Mouse (Mus musculus): ENCODE results near the gene Ggnbp2. TPM values are rescaled to one million over a fixed set of nuclear protein-coding genes. Genes with fewer than 3 reads are reported as not detected.

The Ggnbp2 gene
- polyA plus RNA-seq, 1 experiment from 2014 or later: 63.3 TPM

DNA sequence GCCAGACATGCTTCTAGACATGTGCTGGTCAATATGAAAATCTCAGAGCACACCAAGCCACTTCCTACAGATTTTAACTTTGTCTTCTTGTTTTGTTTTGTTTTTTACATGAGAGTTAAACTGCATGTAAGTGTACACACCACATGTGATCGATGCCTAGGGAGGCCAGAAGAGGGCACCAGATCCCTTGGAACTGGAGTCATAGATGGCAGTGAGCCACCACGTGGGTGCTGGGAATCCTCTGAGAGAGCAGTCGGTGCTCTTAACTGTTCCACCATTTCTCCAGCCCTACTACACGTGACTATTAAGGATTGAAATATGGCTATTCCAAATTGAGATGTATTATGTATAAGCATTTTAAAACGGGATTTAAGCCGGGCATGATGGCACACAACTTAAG, 53.3 kb downstream of the Ggnbp2 start:
- Histone ChIP-seq H3K4me2 (replicated peaks; ENCODE audit: low read depth, low read length) (no peak overlapping the region), H3K9ac (replicated peaks; ENCODE audit: low read length) (no peak overlapping the region), H3K9me3 (ENCODE audit: low read length) (no peaks in the 10 kb centered on the region), H3K4me1 (ENCODE audit: insufficient read depth, low read length) (no peaks in the 10 kb centered on the region), H3K4me3 (ENCODE audit: low read length) (no peak overlapping the region), H3K27me3 (ENCODE audit: insufficient read depth, low read length) (no peaks in the 10 kb centered on the region), H3K27ac (ENCODE audit: low read length) (no peak overlapping the region), H3K36me3 (ENCODE audit: insufficient read depth, low read length) (peaks cover 3% of the 10 kb centered on the region; the same call in 1 of the 2 replicates)
- WGBS: 84% methylated on average over 6 of the region's 6 CpGs
- no peak for ATAC-seq (ENCODE audit: low FRiP score, low TSS enrichment)

DNA sequence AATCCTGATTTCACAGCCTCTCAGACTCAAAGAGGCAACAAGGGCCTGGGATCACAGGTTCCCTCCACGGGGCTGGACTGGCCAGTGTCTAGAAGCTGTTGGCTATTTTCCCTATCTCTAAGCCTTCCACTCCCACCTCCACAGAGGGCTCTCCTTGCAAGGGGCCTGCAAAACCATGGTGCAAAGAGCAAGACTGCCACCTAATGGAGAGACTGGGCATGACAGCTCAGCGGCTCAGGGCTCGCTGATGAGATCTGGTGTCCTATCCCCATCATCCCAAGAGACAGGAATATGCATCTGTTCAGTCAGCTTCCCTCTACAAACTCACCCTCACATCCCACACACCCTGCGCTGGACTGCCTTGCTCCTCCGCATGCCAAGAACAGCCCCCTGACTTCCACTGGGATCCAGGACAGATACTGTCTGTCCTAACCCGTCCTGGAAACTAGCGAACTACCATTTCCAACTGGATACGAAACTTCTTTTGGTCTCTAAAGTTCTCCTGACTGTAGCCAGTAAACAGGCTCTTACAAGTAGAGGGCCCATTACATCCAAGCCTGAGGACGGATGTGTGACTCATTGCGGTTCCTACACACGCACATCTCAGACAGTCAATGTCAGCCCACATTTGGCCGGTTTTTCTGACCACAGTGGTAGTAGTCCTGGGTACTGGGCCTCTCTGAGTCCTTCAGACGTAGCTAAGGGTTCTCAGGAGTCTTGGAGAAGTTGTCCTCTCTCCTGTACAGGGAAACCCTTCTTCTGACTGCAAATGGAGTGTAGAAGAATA, 56.7 kb downstream of the Ggnbp2 start:
- Histone ChIP-seq H3K27me3 (ENCODE audit: insufficient read depth, low read length) (no peaks in the 10 kb centered on the region), H3K27ac (ENCODE audit: low read length) (no peak overlapping the region), H3K4me1 (ENCODE audit: insufficient read depth, low read length) (no peaks in the 10 kb centered on the region), H3K9me3 (ENCODE audit: low read length) (no peaks in the 10 kb centered on the region), H3K4me3 (ENCODE audit: low read length) (no peak overlapping the region), H3K36me3 (ENCODE audit: insufficient read depth, low read length) (peaks cover 4% of the 10 kb centered on the region; the same call in 1 of the 2 replicates), H3K4me2 (replicated peaks; ENCODE audit: low read depth, low read length) (no peak overlapping the region), H3K9ac (replicated peaks; ENCODE audit: low read length) (no peak overlapping the region)
- 0 out of 2 replicates have a peak, but pooled peaks have one; percentile 52 for ATAC-seq (ENCODE audit: low FRiP score, low TSS enrichment)
- WGBS: 56% methylated on average over 13 of the region's 13 CpGs

DNA sequence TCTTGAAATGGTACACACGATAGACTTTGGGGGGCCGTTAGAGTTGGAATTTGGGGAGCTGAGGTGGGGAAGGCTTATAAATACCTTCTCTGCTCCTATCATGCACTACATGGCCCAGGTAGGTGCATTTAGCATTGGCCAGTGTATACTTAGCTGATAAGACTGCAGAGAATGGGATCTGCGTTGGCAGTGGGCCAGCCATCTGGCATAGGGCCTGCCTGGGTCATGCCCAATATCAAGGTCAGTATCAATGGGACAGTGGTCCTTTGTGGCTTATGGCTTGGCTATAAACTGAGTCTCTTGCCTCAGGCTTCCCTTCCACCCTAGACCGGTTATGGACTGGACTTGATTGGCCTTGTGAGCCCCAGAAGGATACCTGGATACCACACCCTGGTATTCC, 66.2 kb downstream of the Ggnbp2 start:
- no peak overlapping the region for H3K4me3 ChIP-seq (ENCODE audit: low read length)
- WGBS: 89% methylated on average over 4 of the region's 4 CpGs

DNA sequence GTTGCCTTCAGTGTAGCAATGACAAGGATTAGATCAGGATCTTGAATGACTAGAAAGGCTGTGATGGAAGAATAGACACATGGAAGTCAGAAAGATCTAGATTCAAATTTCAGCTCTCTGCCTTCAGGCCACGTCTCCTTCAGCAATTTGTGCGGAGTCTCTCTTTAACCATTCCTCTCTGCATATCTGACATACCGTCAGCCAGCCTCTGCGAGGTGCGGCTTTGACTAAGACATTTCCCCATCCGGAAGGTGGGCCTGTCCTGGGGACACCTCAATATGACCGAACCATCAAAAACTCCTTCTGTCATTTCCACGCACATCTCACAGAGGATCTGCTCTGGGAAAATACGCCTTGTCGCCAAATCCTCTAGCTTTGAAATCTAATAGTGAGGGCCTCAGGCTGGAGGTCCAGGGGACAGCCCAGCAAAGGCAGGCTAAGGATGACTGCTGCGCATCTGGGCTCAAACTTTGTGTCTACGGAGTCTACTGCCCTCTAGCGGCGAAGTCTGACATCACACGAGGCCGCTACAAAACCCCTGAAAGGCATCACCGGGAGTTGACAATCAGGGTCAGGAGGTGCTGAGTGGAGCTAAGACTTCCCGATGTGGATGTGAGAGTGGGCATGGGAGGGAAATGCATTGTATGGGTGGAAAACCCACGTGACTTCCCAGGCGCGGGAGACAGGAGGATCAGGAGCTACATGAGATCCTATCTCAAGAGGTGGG, 72.8 kb downstream of the Ggnbp2 start:
- peak; percentile 46; the same call in 1 of the 2 replicates for ATAC-seq (ENCODE audit: low FRiP score, low TSS enrichment)
- Histone ChIP-seq H3K4me2 (replicated peaks; ENCODE audit: low read depth, low read length) (no peak overlapping the region), H3K9ac (replicated peaks; ENCODE audit: low read length) (no peak overlapping the region), H3K4me1 (ENCODE audit: insufficient read depth, low read length) (no peaks in the 10 kb centered on the region), H3K27me3 (ENCODE audit: insufficient read depth, low read length) (no peaks in the 10 kb centered on the region; the same call in 1 of the 2 replicates), H3K9me3 (ENCODE audit: low read length) (peaks cover 3% of the 10 kb centered on the region; the same call in 1 of the 2 replicates), H3K4me3 (ENCODE audit: low read length) (no peak overlapping the region), H3K36me3 (ENCODE audit: insufficient read depth, low read length) (no peaks in the 10 kb centered on the region), H3K27ac (ENCODE audit: low read length) (no peak overlapping the region)
- 19% methylated on average over 21 of the region's 21 CpGs for WGBS

More for the DNA sequence above, 66.2 kb downstream of the Ggnbp2 start:
- H3K27me3 ChIP-seq (ENCODE audit: insufficient read depth, low read length): no peaks in the 10 kb centered on the region
- no peak for ATAC-seq (ENCODE audit: low FRiP score, low TSS enrichment)
- H3K9me3 ChIP-seq (ENCODE audit: low read length): no peaks in the 10 kb centered on the region
- no peak overlapping the region for H3K9ac ChIP-seq (replicated peaks; ENCODE audit: low read length)
- no peaks in the 10 kb centered on the region for H3K36me3 ChIP-seq (ENCODE audit: insufficient read depth, low read length)
- no peak overlapping the region for H3K27ac ChIP-seq (ENCODE audit: low read length)
- no peak overlapping the region for H3K4me2 ChIP-seq (replicated peaks; ENCODE audit: low read depth, low read length)
- H3K4me1 ChIP-seq (ENCODE audit: insufficient read depth, low read length): no peaks in the 10 kb centered on the region

DNA sequence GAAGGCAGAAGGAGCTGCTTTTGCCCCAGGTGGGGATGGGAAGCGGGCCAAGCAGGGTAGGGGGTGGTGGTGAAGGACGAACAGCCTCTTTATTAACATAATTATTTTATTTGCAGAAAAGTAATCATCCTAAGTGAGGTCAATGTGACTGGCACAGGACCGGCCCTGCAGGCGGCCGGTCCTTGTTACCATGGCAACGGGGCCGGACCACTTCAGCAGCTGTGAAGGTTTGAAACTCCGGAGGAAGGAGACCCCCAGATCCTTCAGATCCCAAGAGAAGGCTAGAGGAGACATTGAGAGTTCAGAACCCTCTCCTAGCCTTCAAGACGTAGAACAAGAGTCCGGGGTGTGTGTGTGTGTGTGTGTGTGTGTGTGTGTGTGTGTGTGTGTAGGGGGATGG, 73.6 kb downstream of the Ggnbp2 start:
- H3K9ac ChIP-seq (replicated peaks; ENCODE audit: low read length): no peak overlapping the region
- peaks cover 3% of the 10 kb centered on the region; the same call in 1 of the 2 replicates for H3K9me3 ChIP-seq (ENCODE audit: low read length)
- H3K4me3 ChIP-seq (ENCODE audit: low read length): no peak overlapping the region
- H3K27ac ChIP-seq (ENCODE audit: low read length): no peak overlapping the region
- WGBS: 31% methylated on average over 10 of the region's 10 CpGs
- H3K27me3 ChIP-seq (ENCODE audit: insufficient read depth, low read length): no peaks in the 10 kb centered on the region; the same call in 1 of the 2 replicates
- H3K36me3 ChIP-seq (ENCODE audit: insufficient read depth, low read length): no peaks in the 10 kb centered on the region
- H3K4me1 ChIP-seq (ENCODE audit: insufficient read depth, low read length): no peaks in the 10 kb centered on the region
- no peak for ATAC-seq (ENCODE audit: low FRiP score, low TSS enrichment)
- no peak overlapping the region for H3K4me2 ChIP-seq (replicated peaks; ENCODE audit: low read depth, low read length)

DNA sequence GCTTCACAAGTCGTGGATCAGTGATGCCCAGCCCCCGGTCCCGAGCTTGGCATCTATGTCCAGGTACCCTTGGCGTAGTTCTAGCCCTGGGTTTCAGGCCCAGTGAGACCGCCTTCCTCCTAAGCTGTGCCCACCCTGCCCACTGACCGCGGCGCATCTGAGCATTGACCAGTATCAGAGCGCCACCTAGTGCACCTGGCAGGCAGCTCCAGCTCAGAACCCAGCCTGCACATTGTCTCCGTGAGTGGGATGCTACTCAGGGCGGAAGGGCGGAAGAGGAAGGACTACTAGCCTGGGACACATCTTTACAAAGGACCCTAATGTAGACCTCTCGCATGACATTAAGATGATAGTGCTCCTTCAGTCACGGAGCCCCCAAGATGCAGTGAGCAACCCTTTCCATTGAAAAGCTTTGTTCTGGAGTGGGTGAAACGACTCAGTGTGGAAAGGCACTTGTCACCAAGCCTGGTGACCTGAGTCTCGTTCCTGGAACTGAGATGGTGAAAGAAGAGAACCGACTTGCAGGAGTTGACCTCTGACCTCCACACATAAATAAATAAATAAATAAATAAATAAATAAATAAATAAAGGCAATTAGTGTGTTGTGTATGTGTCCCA, 76.0 kb downstream of the Ggnbp2 start:
- H3K9me3 ChIP-seq (ENCODE audit: low read length): peaks cover 3% of the 10 kb centered on the region; the same call in 1 of the 2 replicates
- H3K4me3 ChIP-seq (ENCODE audit: low read length): no peak overlapping the region
- no peak overlapping the region for H3K27ac ChIP-seq (ENCODE audit: low read length)
- no peak overlapping the region for H3K4me2 ChIP-seq (replicated peaks; ENCODE audit: low read depth, low read length)
- H3K9ac ChIP-seq (replicated peaks; ENCODE audit: low read length): no peak overlapping the region
- no peaks in the 10 kb centered on the region for H3K36me3 ChIP-seq (ENCODE audit: insufficient read depth, low read length)
- 9% methylated on average over 17 of the region's 17 CpGs for WGBS
- no peaks in the 10 kb centered on the region for H3K4me1 ChIP-seq (ENCODE audit: insufficient read depth, low read length)
- ATAC-seq (ENCODE audit: low FRiP score, low TSS enrichment): peak; percentile 78; the same call in 1 of the 2 replicates
- no peaks in the 10 kb centered on the region; the same call in 1 of the 2 replicates for H3K27me3 ChIP-seq (ENCODE audit: insufficient read depth, low read length)

DNA sequence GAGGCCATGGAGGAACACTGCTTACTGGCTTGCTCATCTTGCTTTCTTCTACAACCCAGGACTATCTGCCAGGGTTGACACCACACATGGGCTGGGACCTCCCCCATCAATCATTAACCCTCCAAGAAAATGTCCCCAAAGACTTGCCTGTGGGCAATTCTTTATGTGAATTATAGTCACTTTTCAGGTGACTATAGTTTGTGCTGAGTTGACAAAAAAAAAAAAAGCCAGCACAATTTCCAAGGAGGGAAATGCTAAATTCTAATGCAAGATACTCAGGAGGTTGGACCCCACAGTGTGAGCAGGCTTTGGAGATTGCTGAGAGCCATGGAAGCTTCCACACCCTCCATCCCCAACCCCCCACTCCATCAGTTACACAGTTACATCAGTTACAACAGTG, 77.1 kb downstream of the Ggnbp2 start:
- H3K36me3 ChIP-seq (ENCODE audit: insufficient read depth, low read length): no peaks in the 10 kb centered on the region

DNA sequence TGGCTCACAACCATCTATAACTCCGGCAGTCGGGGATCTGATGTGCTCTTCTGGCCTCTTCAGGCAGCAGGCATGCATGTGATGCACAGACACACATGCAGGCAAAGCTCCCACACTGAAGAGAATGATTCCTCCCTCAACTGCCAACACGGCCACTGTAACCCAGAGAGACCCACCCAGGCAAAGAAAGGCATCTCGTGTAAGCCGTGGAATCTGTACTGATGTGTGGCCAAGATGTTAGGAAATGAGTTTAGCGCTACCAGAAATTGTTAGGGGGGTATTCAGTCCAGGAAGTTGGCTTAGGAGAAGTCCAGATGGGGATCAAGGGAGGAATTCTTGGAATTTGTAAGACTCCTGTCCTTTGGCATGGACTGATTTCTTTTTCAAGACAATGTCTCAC, 80.2 kb downstream of the Ggnbp2 start:
- Histone ChIP-seq H3K27ac (ENCODE audit: low read length) (no peak overlapping the region), H3K4me2 (replicated peaks; ENCODE audit: low read depth, low read length) (no peak overlapping the region), H3K27me3 (ENCODE audit: insufficient read depth, low read length) (no peaks in the 10 kb centered on the region), H3K9ac (replicated peaks; ENCODE audit: low read length) (no peak overlapping the region), H3K4me1 (ENCODE audit: insufficient read depth, low read length) (no peaks in the 10 kb centered on the region), H3K9me3 (ENCODE audit: low read length) (peaks cover 3% of the 10 kb centered on the region; the same call in 1 of the 2 replicates), H3K36me3 (ENCODE audit: insufficient read depth, low read length) (no peaks in the 10 kb centered on the region), H3K4me3 (ENCODE audit: low read length) (no peak overlapping the region)
- 59% methylated on average over 6 of the region's 6 CpGs for WGBS
- ATAC-seq (ENCODE audit: low FRiP score, low TSS enrichment): no peak

More for the DNA sequence above, 77.1 kb downstream of the Ggnbp2 start:
- Histone ChIP-seq H3K9ac (replicated peaks; ENCODE audit: low read length) (no peak overlapping the region), H3K4me3 (ENCODE audit: low read length) (no peak overlapping the region), H3K4me2 (replicated peaks; ENCODE audit: low read depth, low read length) (no peak overlapping the region), H3K4me1 (ENCODE audit: insufficient read depth, low read length) (no peaks in the 10 kb centered on the region), H3K9me3 (ENCODE audit: low read length) (peaks cover 3% of the 10 kb centered on the region; the same call in 1 of the 2 replicates), H3K27ac (ENCODE audit: low read length) (no peak overlapping the region), H3K27me3 (ENCODE audit: insufficient read depth, low read length) (no peaks in the 10 kb centered on the region; the same call in 1 of the 2 replicates)
- ATAC-seq (ENCODE audit: low FRiP score, low TSS enrichment): no peak
